Mouse (Mus musculus) G1E (cell line): ENCODE measurements around the gene Ddb1. TPM values are rescaled to one million over a fixed set of nuclear protein-coding genes. Genes with fewer than 3 reads are reported as not detected.

ENCODE experiments used
- ATAC-seq: 2 replicates; pipeline ENCODE4 v1.8.0; 2016; ENCODE audit warnings: mild to moderate bottlenecking; ENCODE audit not compliant: insufficient number of reproducible peaks, poor library complexity, low FRiP score, severe bottlenecking; ENCODE audit errors: extremely low read depth
- DNase-seq: peaks from one replicate; pipeline ENCODE4 v3.0.0; 2012; ENCODE audit warnings: low spot score
- H3K27me3 ChIP-seq: 2 replicates; pipeline ENCODE4 v1.6.1; 2012; ENCODE audit warnings: mild to moderate bottlenecking, low read length, inconsistent platforms; ENCODE audit not compliant: insufficient read depth
- H3K36me3 ChIP-seq: replicated peaks from 2 replicates; pipeline ENCODE3; 2012; ENCODE audit warnings: mild to moderate bottlenecking, inconsistent platforms
- H3K4me1 ChIP-seq: 2 replicates; pipeline ENCODE4 v1.6.1; 2012; ENCODE audit warnings: low read depth, low read length, inconsistent platforms, mixed read lengths; ENCODE audit not compliant: insufficient read depth
- H3K4me3 ChIP-seq: 2 replicates; pipeline ENCODE4 v1.5.1; 2012; ENCODE audit warnings: low read depth, mild to moderate bottlenecking, inconsistent platforms, low read length, moderate library complexity, mixed read lengths
- H3K9me3 ChIP-seq: replicated peaks from 2 replicates; pipeline ENCODE4 v1.6.1; 2012; ENCODE audit warnings: inconsistent platforms
- CTCF ChIP-seq: IDR thresholded peaks from 2 replicates; pipeline ENCODE4 v1.5.1; 2012; ENCODE audit warnings: low read depth, low read length, inconsistent platforms, mixed read lengths
- GATA1 ChIP-seq: IDR thresholded peaks from 2 replicates; pipeline ENCODE4 v1.6.1; 2012; ENCODE audit warnings: borderline replicate concordance, low read length, inconsistent platforms, mixed read lengths
- GATA2 ChIP-seq: IDR thresholded peaks from 2 replicates; pipeline ENCODE4 v1.6.1; 2012; ENCODE audit warnings: low read depth, low read length, inconsistent platforms, borderline replicate concordance
- POLR2AphosphoS5 ChIP-seq: IDR thresholded peaks from 2 replicates; pipeline ENCODE4 v1.6.1; 2012; ENCODE audit warnings: low read depth, low read length, inconsistent platforms; ENCODE audit not compliant: insufficient replicate concordance
- TAL1 ChIP-seq: conservative IDR thresholded peaks from 2 replicates; pipeline ENCODE4 v1.6.1; 2012; ENCODE audit warnings: low read depth, low read length, inconsistent platforms, mixed read lengths
- polyA plus RNA-seq: library from polyadenylated mRNA; stranded (reverse); fragments of >175 nt; gene quantifications from 2 replicates; pipeline ENCODE4 v1.2.3, GENCODE M21; 2012
- total RNA-seq, 2 experiments: library from RNA; stranded (forward) in 1 of 2; stranded (reverse) in 1 of 2; fragments of 200-1000 nt in 1 of 2; fragments of >200 nt in 1 of 2; fragmentation: Nextera tagmentation in 1 of 2; gene quantifications; 2 replicates each; pipeline ENCODE4 v1.2.3; 2014 to 2017

Gene Ddb1
- total and polyA plus RNA-seq, 3 experiments: 30.8 to 516 (median 389) TPM

DNA sequence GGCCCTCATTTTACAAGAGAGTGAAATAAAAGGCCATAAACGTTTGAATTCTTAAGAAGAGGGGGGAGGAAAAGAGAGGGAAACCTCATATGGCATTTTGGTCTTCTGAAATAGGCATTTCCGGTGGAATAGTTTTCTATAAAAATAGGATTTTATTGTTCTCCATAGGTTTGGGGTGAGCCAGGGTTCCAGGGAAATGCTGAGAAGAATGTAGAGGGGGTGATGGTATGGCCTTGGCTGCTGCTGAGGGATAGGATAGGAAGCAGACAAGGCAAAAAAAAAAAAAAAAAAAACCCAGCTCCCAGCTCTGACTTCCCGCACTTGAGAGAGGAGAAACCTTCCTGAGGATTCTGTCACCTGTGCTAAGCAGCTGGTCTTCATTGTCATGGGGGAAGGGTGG lies 50.9 kb downstream of the Ddb1 start:
- ATAC-seq: no peak

DNA sequence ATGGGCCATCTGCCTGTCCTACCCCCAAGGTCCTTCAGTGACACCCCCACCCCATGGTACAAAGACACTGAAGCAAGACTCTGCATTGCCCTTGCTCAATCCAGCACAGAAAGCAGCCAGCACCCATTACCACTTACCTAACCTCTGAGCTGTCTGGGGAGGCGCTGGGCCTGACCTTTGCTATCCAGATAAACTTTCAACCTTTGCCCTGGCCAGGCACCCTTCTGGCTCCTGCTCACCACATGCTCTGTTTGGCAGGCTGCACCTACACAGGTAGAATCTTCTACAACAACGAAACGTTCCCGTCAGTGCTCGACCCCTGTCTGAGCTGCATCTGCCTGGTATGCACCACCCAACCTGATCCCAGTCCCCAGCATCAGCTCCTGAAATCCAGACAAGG lies 52.6 kb downstream of the Ddb1 start:
- no peak for ATAC-seq
- Histone ChIP-seq H3K4me3 (no peak overlapping the region; the same call in 1 of the 2 replicates), H3K27me3 (no peaks in the 10 kb centered on the region), H3K36me3 (peaks cover 6% of the 10 kb centered on the region), H3K4me1 (peaks cover 85% of the 10 kb centered on the region), H3K9me3 (no peaks in the 10 kb centered on the region)
- TF ChIP-seq TAL1: no peak
- TF ChIP-seq CTCF: no peak
- TF ChIP-seq GATA2: no peak
- no peak for TF ChIP-seq POLR2AphosphoS5
- no peak for TF ChIP-seq GATA1
- DNase-seq: no peak

More for the DNA sequence above, 50.9 kb downstream of the Ddb1 start:
- Histone ChIP-seq H3K36me3 (peaks cover 6% of the 10 kb centered on the region), H3K27me3 (no peaks in the 10 kb centered on the region), H3K4me3 (no peak overlapping the region; the same call in 1 of the 2 replicates), H3K9me3 (no peaks in the 10 kb centered on the region), H3K4me1 (peaks cover 82% of the 10 kb centered on the region)
- TF ChIP-seq POLR2AphosphoS5: no peak
- no peak for TF ChIP-seq GATA1
- TF ChIP-seq TAL1: no peak
- TF ChIP-seq GATA2: no peak
- TF ChIP-seq CTCF: no peak
- no peak for DNase-seq

DNA sequence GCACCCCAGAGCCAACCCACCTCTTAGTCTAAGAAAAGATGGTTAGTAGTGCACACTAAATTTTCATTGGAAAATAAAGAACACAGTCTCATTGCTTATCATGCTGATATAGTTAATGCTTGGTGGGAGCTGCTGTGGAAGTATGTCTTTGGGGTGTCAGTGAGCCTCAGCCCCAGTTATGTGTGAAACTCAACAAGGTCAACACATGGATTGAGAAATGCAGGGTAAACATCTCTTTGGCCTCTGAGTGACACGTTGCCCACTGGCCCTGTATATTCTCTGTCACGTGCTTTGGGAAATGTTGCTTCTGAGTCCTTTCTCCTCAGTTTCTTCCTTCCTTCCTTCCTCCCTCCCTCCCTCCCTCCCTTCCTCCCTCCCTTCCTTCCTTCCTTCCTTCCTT lies 53.3 kb downstream of the Ddb1 start:
- H3K36me3 ChIP-seq: peaks cover 6% of the 10 kb centered on the region
- ATAC-seq: no peak
- no peaks in the 10 kb centered on the region for H3K9me3 ChIP-seq
- H3K4me3 ChIP-seq: no peak overlapping the region
- no peaks in the 10 kb centered on the region for H3K27me3 ChIP-seq
- no peak for TF ChIP-seq GATA2
- TF ChIP-seq POLR2AphosphoS5: no peak
- no peak for TF ChIP-seq TAL1
- no peak for TF ChIP-seq GATA1
- TF ChIP-seq CTCF: no peak
- DNase-seq: no peak
- peaks cover 85% of the 10 kb centered on the region for H3K4me1 ChIP-seq

DNA sequence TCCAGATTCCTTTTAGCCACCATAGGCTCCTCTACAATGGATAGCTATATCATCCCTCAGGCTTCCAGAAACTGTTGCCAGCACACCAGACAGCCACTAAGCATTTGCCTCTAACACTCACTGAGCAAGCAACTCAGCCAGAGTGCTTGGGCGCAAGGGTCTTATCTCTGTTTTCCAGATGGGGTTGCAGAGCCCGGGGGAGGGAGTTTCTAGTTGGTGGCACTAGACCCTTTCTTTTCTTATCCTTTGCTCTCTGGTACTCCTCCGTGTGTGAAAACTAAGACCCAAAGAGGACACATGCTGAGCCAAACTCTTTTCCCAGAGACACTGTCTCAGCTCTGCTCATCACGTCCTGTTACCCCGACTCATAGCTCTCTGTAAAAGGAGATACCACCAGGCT lies 56.2 kb downstream of the Ddb1 start:
- Histone ChIP-seq H3K4me1 (peaks cover 90% of the 10 kb centered on the region), H3K9me3 (no peaks in the 10 kb centered on the region), H3K27me3 (no peaks in the 10 kb centered on the region), H3K4me3 (peak overlapping the region; percentile 16; the same call in 1 of the 2 replicates), H3K36me3 (peaks cover 6% of the 10 kb centered on the region)
- ATAC-seq (peak; percentile 73), DNase-seq (peak; percentile 83)
- TF ChIP-seq POLR2AphosphoS5 (no peak), CTCF (no peak), TAL1 (peak; percentile 95), GATA2 (no peak)

DNA sequence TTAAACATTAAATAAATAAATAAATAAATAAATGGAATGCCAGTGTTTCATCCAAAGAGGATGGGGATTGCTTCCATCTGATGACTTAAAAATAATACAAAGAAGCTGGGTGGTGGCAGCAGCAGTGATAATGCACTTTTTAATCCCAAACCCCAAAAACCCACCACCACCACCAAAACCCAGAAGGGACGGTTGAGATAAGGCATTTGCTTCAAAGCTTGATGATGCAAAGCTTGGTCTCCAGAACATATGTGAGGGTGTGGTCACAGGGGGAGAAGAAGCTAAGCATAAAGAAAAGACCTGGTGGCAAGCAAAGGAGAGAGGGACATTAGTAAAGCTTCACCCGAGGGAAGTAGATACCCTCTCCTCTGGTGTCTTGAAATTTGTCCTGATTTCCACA lies 56.8 kb downstream of the Ddb1 start:
- ATAC-seq: peak; percentile 66
- DNase-seq: peak; percentile 74
- H3K4me1 ChIP-seq: peaks cover 86% of the 10 kb centered on the region
- TF ChIP-seq GATA1: no peak
- TF ChIP-seq POLR2AphosphoS5: no peak
- no peak for TF ChIP-seq GATA2
- TF ChIP-seq CTCF: no peak
- TF ChIP-seq TAL1: peak; percentile 83
- no peaks in the 10 kb centered on the region for H3K27me3 ChIP-seq
- no peak overlapping the region; the same call in 1 of the 2 replicates for H3K4me3 ChIP-seq
- peaks cover 3% of the 10 kb centered on the region for H3K36me3 ChIP-seq
- H3K9me3 ChIP-seq: no peaks in the 10 kb centered on the region

DNA sequence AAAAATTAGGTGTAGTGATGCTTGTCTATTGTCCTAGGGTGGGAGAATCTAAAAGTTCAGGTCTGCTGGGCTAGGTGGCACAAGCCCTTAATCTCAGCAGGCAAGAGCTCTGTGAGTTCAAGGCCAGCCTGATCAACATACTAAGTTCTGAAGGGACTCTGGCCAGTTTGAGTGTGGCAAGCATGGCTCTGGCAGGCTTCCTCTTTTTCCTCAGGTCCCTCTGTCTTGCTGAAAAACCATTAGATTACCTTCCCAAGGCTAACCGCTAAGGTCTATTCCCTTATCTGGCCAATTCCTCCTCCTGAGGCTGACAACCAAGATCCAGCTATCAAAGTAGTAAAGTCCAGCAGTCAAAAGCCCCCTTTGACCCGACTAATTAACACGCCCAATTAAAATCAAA lies 57.5 kb downstream of the Ddb1 start:
- DNase-seq (no peak), ATAC-seq (no peak)
- TF ChIP-seq TAL1: no peak
- TF ChIP-seq GATA2: no peak
- no peak for TF ChIP-seq GATA1
- no peak for TF ChIP-seq CTCF
- TF ChIP-seq POLR2AphosphoS5: no peak
- H3K9me3 ChIP-seq: no peaks in the 10 kb centered on the region
- peak overlapping the region; percentile 21; the same call in 1 of the 2 replicates for H3K4me3 ChIP-seq
- H3K36me3 ChIP-seq: peaks cover 3% of the 10 kb centered on the region
- peaks cover 79% of the 10 kb centered on the region for H3K4me1 ChIP-seq
- H3K27me3 ChIP-seq: no peaks in the 10 kb centered on the region

DNA sequence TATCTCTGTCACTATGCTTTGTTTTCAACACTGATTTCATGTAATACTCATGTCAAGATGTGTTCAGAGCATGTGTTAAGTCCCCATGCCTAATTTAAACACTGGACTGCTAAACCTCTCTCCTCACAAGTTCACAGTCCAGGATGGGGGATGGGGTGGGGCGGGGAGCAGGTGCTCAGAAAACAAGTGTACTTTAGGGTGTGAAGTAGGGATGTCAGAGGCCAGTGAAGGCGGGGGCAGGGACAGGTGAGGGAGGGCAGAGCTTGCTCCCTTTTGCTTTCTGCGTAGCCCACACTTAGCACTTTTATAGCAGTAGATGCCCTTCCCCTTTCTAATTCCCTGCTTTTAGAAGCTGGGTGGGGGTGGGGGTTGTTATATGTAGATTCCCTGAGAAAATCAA lies 60.0 kb downstream of the Ddb1 start:
- TF ChIP-seq GATA2 (no peak), TAL1 (no peak), POLR2AphosphoS5 (no peak), GATA1 (no peak), CTCF (no peak)
- Histone ChIP-seq H3K4me1 (peaks cover 77% of the 10 kb centered on the region), H3K36me3 (no peaks in the 10 kb centered on the region), H3K4me3 (no peak overlapping the region; the same call in 1 of the 2 replicates), H3K9me3 (no peaks in the 10 kb centered on the region), H3K27me3 (no peaks in the 10 kb centered on the region)
- DNase-seq (no peak), ATAC-seq (no peak)
